Mouse (Mus musculus): ENCODE results near the gene Qrich1. TPM values are rescaled to one million over a fixed set of nuclear protein-coding genes. Genes with fewer than 3 reads are reported as not detected.

Qrich1 gene
- total and polyA plus RNA-seq, 2 experiments from 2014 or later = 123 to 265 TPM

- peak; percentile 63; the same call in 1 of the 2 replicates for ATAC-seq
- H3K27ac ChIP-seq (ENCODE audit: low read depth, low read length) = no peak within 1 kb of the TSS
- whole genome bisulfite sequencing = 5% methylated on average over 10 of the region's 10 CpGs
Observed at GRCm38 (mm10) chr9:108479721-108480351, 36.8 kb upstream of the Qrich1 start, which contains the start of gene Lamb2. Lamb2 (plus strand) TSS chr9:108479736.

GRCm38 (mm10) chr9:108480813-108481519, 35.6 kb upstream of the Qrich1 start:
- Histone ChIP-seq H3K27me3 (ENCODE audit: insufficient read depth, low read length) (no peaks in the 10 kb centered on the region), H3K4me3 (ENCODE audit: low read depth, low read length) (no peak overlapping the region), H3K9ac (no peak overlapping the region), H3K9me3 (ENCODE audit: low read length) (no peaks in the 10 kb centered on the region), H3K27ac (ENCODE audit: low read depth, low read length) (no peak overlapping the region), H3K4me2 (ENCODE audit: low read depth) (no peak overlapping the region), H3K4me1 (ENCODE audit: insufficient read depth) (peaks cover 5% of the 10 kb centered on the region; the same call in 1 of the 2 replicates), H3K36me3 (ENCODE audit: insufficient read depth) (no peaks in the 10 kb centered on the region)
- ATAC-seq = no peak
- no peak for DNase-seq
- no peak for TF ChIP-seq CTCF (IDR thresholded peaks at IDR 0.05; ENCODE audit: low read depth)
- 93% methylated on average over 28 of the region's 28 CpGs for WGBS

More at GRCm38 (mm10) chr9:108479721-108480351, 36.8 kb upstream of the Qrich1 start, which contains the start of gene Lamb2:
- H3K36me3 ChIP-seq (ENCODE audit: insufficient read depth) = no peaks in the 10 kb centered on the region
- peak within 1 kb of the TSS; percentile 36 for H3K4me3 ChIP-seq (ENCODE audit: low read depth, low read length)
- no peaks in the 10 kb centered on the region for H3K9me3 ChIP-seq (ENCODE audit: low read length)
- H3K4me2 ChIP-seq (ENCODE audit: low read depth) = peak within 1 kb of the TSS; percentile 55
- 0 out of 2 replicates have a peak within 1 kb of the TSS, but pooled peaks have one; percentile 28 for H3K9ac ChIP-seq
- peaks cover 5% of the 10 kb centered on the region; the same call in 1 of the 2 replicates for H3K4me1 ChIP-seq (ENCODE audit: insufficient read depth)
- peak; percentile 61 for DNase-seq
- no peak for TF ChIP-seq CTCF (IDR thresholded peaks at IDR 0.05; ENCODE audit: low read depth)
- H3K27me3 ChIP-seq (ENCODE audit: insufficient read depth, low read length) = no peaks in the 10 kb centered on the region

GRCm38 (mm10) chr9:108481520-108482210, 34.9 kb upstream of the Qrich1 start:
- DNase-seq = no peak
- ATAC-seq = no peak

GRCm38 (mm10) chr9:108483051-108483790, 33.4 kb upstream of the Qrich1 start:
- no peak overlapping the region for H3K27ac ChIP-seq (ENCODE audit: low read depth, low read length)
- H3K4me2 ChIP-seq (ENCODE audit: low read depth) = no peak overlapping the region
- 96% methylated on average over 18 of the region's 18 CpGs for WGBS
- H3K27me3 ChIP-seq (ENCODE audit: insufficient read depth, low read length) = no peaks in the 10 kb centered on the region
- DNase-seq (no peak), ATAC-seq (no peak)
- H3K4me3 ChIP-seq (ENCODE audit: low read depth, low read length) = no peak overlapping the region
- no peak overlapping the region for H3K9ac ChIP-seq
- no peaks in the 10 kb centered on the region for H3K9me3 ChIP-seq (ENCODE audit: low read length)
- H3K36me3 ChIP-seq (ENCODE audit: insufficient read depth) = no peaks in the 10 kb centered on the region
- no peak for TF ChIP-seq CTCF (IDR thresholded peaks at IDR 0.05; ENCODE audit: low read depth)
- H3K4me1 ChIP-seq (ENCODE audit: insufficient read depth) = peaks cover 5% of the 10 kb centered on the region; the same call in 1 of the 2 replicates

More at GRCm38 (mm10) chr9:108481520-108482210, 34.9 kb upstream of the Qrich1 start:
- no peak for TF ChIP-seq CTCF (IDR thresholded peaks at IDR 0.05; ENCODE audit: low read depth)
- Histone ChIP-seq H3K4me3 (ENCODE audit: low read depth, low read length) (no peak overlapping the region), H3K36me3 (ENCODE audit: insufficient read depth) (no peaks in the 10 kb centered on the region), H3K27me3 (ENCODE audit: insufficient read depth, low read length) (no peaks in the 10 kb centered on the region), H3K4me1 (ENCODE audit: insufficient read depth) (peaks cover 5% of the 10 kb centered on the region; the same call in 1 of the 2 replicates), H3K4me2 (ENCODE audit: low read depth) (no peak overlapping the region), H3K27ac (ENCODE audit: low read depth, low read length) (no peak overlapping the region), H3K9ac (no peak overlapping the region), H3K9me3 (ENCODE audit: low read length) (no peaks in the 10 kb centered on the region)
- WGBS = 89% methylated on average over 19 of the region's 19 CpGs

- ATAC-seq (no peak), DNase-seq (no peak)
- H3K4me1 ChIP-seq (ENCODE audit: insufficient read depth) = peaks cover 1% of the 10 kb centered on the region; the same call in 1 of the 2 replicates
- no peak for TF ChIP-seq CTCF (IDR thresholded peaks at IDR 0.05; ENCODE audit: low read depth)
- H3K36me3 ChIP-seq (ENCODE audit: insufficient read depth) = no peaks in the 10 kb centered on the region
- H3K4me2 ChIP-seq (ENCODE audit: low read depth) = no peak overlapping the region
- H3K4me3 ChIP-seq (ENCODE audit: low read depth, low read length) = no peak overlapping the region
- no peak overlapping the region for H3K27ac ChIP-seq (ENCODE audit: low read depth, low read length)
- no peaks in the 10 kb centered on the region for H3K27me3 ChIP-seq (ENCODE audit: insufficient read depth, low read length)
- H3K9ac ChIP-seq = no peak overlapping the region
- 95% methylated on average over 15 of the region's 15 CpGs for WGBS
- H3K9me3 ChIP-seq (ENCODE audit: low read length) = no peaks in the 10 kb centered on the region
Observed at GRCm38 (mm10) chr9:108484021-108484420, 32.6 kb upstream of the Qrich1 start.

- Histone ChIP-seq H3K4me2 (ENCODE audit: low read depth) (no peak overlapping the region), H3K27ac (ENCODE audit: low read depth, low read length) (no peak overlapping the region), H3K36me3 (ENCODE audit: insufficient read depth) (no peaks in the 10 kb centered on the region), H3K4me1 (ENCODE audit: insufficient read depth) (0 out of 2 replicates have a peak, but pooled peaks cover 5% of the 10 kb centered on the region), H3K9ac (no peak overlapping the region), H3K4me3 (ENCODE audit: low read depth, low read length) (no peak overlapping the region), H3K9me3 (ENCODE audit: low read length) (no peaks in the 10 kb centered on the region), H3K27me3 (ENCODE audit: insufficient read depth, low read length) (no peaks in the 10 kb centered on the region)
- ATAC-seq (no peak), DNase-seq (no peak)
- no peak for TF ChIP-seq CTCF (IDR thresholded peaks at IDR 0.05; ENCODE audit: low read depth)
- WGBS = 97% methylated on average over 19 of the region's 19 CpGs
Observed at GRCm38 (mm10) chr9:108485301-108485875, 31.2 kb upstream of the Qrich1 start.
